Mouse (Mus musculus): ENCODE data around the gene Fzd5.

Gene Fzd5

GRCm38 (mm10) chr1:64737502-64738179 lies at the start of gene Fzd5:
TSS of gene Fzd5 (minus strand) at chr1:64737751.
- peak; percentile 81 for DNase-seq (ENCODE audit: low read depth)

- no peak for DNase-seq (ENCODE audit: low read depth)
Observed at GRCm38 (mm10) chr1:64779863-64780262, 42.3 kb upstream of the Fzd5 start.

- no peak for DNase-seq (ENCODE audit: low read depth)
Observed at GRCm38 (mm10) chr1:64779415-64779814, 41.9 kb upstream of the Fzd5 start.

- no peak for DNase-seq (ENCODE audit: low read depth)
Observed at GRCm38 (mm10) chr1:64773305-64773704, 35.8 kb upstream of the Fzd5 start.

- DNase-seq (ENCODE audit: low read depth), result no peak
Observed at GRCm38 (mm10) chr1:64770169-64770568, 32.6 kb upstream of the Fzd5 start.

- no peak for DNase-seq (ENCODE audit: low read depth)
Observed at GRCm38 (mm10) chr1:64761646-64762045, 24.1 kb upstream of the Fzd5 start.

- peak; percentile 19 for DNase-seq (ENCODE audit: low read depth)
Observed at GRCm38 (mm10) chr1:64757766-64758165, 20.2 kb upstream of the Fzd5 start.

- DNase-seq (ENCODE audit: low read depth), result peak; percentile 25
Observed at GRCm38 (mm10) chr1:64757254-64757653, 19.7 kb upstream of the Fzd5 start.

GRCm38 (mm10) chr1:64756640-64757030 lies 19.1 kb upstream of the Fzd5 start:
- peak; percentile 50 for DNase-seq (ENCODE audit: low read depth)

GRCm38 (mm10) chr1:64755971-64756639 lies 18.6 kb upstream of the Fzd5 start:
- DNase-seq (ENCODE audit: low read depth), result peak; percentile 36

- DNase-seq (ENCODE audit: low read depth), result no peak
Observed at GRCm38 (mm10) chr1:64754658-64755057, 17.1 kb upstream of the Fzd5 start.

GRCm38 (mm10) chr1:64753668-64754067 lies 16.1 kb upstream of the Fzd5 start:
- no peak for DNase-seq (ENCODE audit: low read depth)

- peak; percentile 33 for DNase-seq (ENCODE audit: low read depth)
Observed at GRCm38 (mm10) chr1:64753109-64753508, 15.6 kb upstream of the Fzd5 start.

GRCm38 (mm10) chr1:64744616-64745015 lies 7.1 kb upstream of the Fzd5 start:
- DNase-seq (ENCODE audit: low read depth), result no peak

GRCm38 (mm10) chr1:64742741-64743408 lies 5.3 kb upstream of the Fzd5 start:
- no peak for DNase-seq (ENCODE audit: low read depth)

- no peak for DNase-seq (ENCODE audit: low read depth)
Observed at GRCm38 (mm10) chr1:64738661-64739082, 1.1 kb upstream of the Fzd5 start.

- DNase-seq (ENCODE audit: low read depth), result no peak
Observed at GRCm38 (mm10) chr1:64738180-64738555, 617 bp upstream of the Fzd5 start.

- no peak for DNase-seq (ENCODE audit: low read depth)
Observed at GRCm38 (mm10) chr1:64736681-64737501, 660 bp downstream of the Fzd5 start.

GRCm38 (mm10) chr1:64735781-64736680 lies 1.5 kb downstream of the Fzd5 start:
- DNase-seq (ENCODE audit: low read depth), result no peak

GRCm38 (mm10) chr1:64734771-64735750 lies 2.5 kb downstream of the Fzd5 start:
- DNase-seq (ENCODE audit: low read depth), result no peak

Measured in fibroblast of lung, adult 2 months (primary cell).